Mouse (Mus musculus) heart, embryonic 14.5 days (tissue): ENCODE measurements around the gene Rbpjl. TPM values are rescaled to one million over a fixed set of nuclear protein-coding genes. Genes with fewer than 3 reads are reported as not detected.

Source experiments
- ATAC-seq: fragments of 200-750 bp; cut with Nextera tagmentation; 2 replicates; pipeline ENCODE4 v1.8.0; 2017; ENCODE audit warnings: low read depth, moderate TSS enrichment; ENCODE audit not compliant: insufficient number of reproducible peaks, insufficient read depth, low FRiP score
- H3K27ac ChIP-seq, 2 experiments: fragments of 200-500 bp in 1 of 2; fragments of 300-500 bp in 1 of 2; sonication (generic) in 1 of 2; replicated peaks in 1 of 2; 2 replicates each; pipeline ENCODE4 v1.5.1; 2012 to 2014; ENCODE audit warnings: low read depth in 2 of 2, low read length in 2 of 2, control low read depth in 1 of 2, mild to moderate bottlenecking in 1 of 2, mixed read lengths in 1 of 2; ENCODE audit not compliant: control insufficient read depth in 1 of 2, insufficient read depth in 1 of 2
- H3K27me3 ChIP-seq: fragments of 300-500 bp; sonication (generic); 2 replicates; pipeline ENCODE4 v1.6.1; 2014; ENCODE audit warnings: mild to moderate bottlenecking, low read length, control low read depth; ENCODE audit not compliant: control insufficient read depth, insufficient read depth
- H3K36me3 ChIP-seq: fragments of 300-500 bp; sonication (generic); 2 replicates; pipeline ENCODE4 v1.6.1; 2014; ENCODE audit warnings: mild to moderate bottlenecking, control low read depth, low read length, mixed read lengths; ENCODE audit not compliant: control insufficient read depth, insufficient read depth
- H3K4me1 ChIP-seq, 2 experiments: fragments of 200-500 bp in 1 of 2; fragments of 300-500 bp in 1 of 2; sonication (generic) in 1 of 2; 2 replicates each; pipeline ENCODE4 v1.6.1; 2012 to 2014; ENCODE audit warnings: low read length in 2 of 2, control low read depth in 1 of 2, mixed read lengths in 1 of 2; ENCODE audit not compliant: control insufficient read depth in 2 of 2, insufficient read depth in 2 of 2
- H3K4me2 ChIP-seq: fragments of 300-500 bp; sonication (generic); 2 replicates; pipeline ENCODE4 v1.6.1; 2014; ENCODE audit warnings: mild to moderate bottlenecking, low read length
- H3K4me3 ChIP-seq, 2 experiments: fragments of 200-500 bp in 1 of 2; fragments of 300-500 bp in 1 of 2; sonication (generic) in 1 of 2; 2 replicates each; pipeline ENCODE4 v1.5.1; 2012 to 2014; ENCODE audit warnings: low read length in 2 of 2, mild to moderate bottlenecking in 2 of 2, control low read depth in 1 of 2, low read depth in 1 of 2, moderate library complexity in 1 of 2; ENCODE audit not compliant: control insufficient read depth in 1 of 2, insufficient read depth in 1 of 2
- H3K9ac ChIP-seq: fragments of 300-500 bp; sonication (generic); 2 replicates; pipeline ENCODE4 v1.6.1; 2014; ENCODE audit warnings: mild to moderate bottlenecking, low read length
- H3K9me3 ChIP-seq: fragments of 300-500 bp; sonication (generic); 2 replicates; pipeline ENCODE4 v1.6.1; 2016; ENCODE audit warnings: low read length, control low read depth; ENCODE audit not compliant: control insufficient read depth
- WGBS: fragments of 180-500 bp; shearing (Covaris S2); extraction: QIAGEN DNeasy Blood & Tissue Kit; methylation state at CpG from one replicate; pipeline ENCODE4 v1.1.7; 2014; 5-methylcytosine and 5-hydroxymethylcytosine counted together
- polyA plus RNA-seq: library from polyadenylated mRNA; unstranded; fragments of >200 nt; fragmentation: Nextera tagmentation; extraction: Ambion mirVana; gene quantifications from 2 replicates; pipeline ENCODE4 v1.2.1, GENCODE M21; 2014

Gene Rbpjl
- polyA plus RNA-seq, 1 experiment from 2014 or later: 0.05 TPM

GRCm38 (mm10) chr2:164435216-164436090, 32.5 kb downstream of the Rbpjl start:
- no peak overlapping the region for H3K4me2 ChIP-seq
- no peaks in the 10 kb centered on the region for H3K36me3 ChIP-seq
- no peak overlapping the region for H3K27ac ChIP-seq
- no peaks in the 10 kb centered on the region for H3K27me3 ChIP-seq
- H3K9ac ChIP-seq: peak overlapping the region; percentile 18; the same call in 1 of the 2 replicates
- WGBS: 22% methylated on average over 5 of the region's 5 CpGs
- no peak overlapping the region for H3K4me3 ChIP-seq
- H3K4me1 ChIP-seq: peaks cover 51 to 77% of the 10 kb centered on the region in 2 experiments
- H3K9me3 ChIP-seq: no peaks in the 10 kb centered on the region
- no peak for ATAC-seq

DNA sequence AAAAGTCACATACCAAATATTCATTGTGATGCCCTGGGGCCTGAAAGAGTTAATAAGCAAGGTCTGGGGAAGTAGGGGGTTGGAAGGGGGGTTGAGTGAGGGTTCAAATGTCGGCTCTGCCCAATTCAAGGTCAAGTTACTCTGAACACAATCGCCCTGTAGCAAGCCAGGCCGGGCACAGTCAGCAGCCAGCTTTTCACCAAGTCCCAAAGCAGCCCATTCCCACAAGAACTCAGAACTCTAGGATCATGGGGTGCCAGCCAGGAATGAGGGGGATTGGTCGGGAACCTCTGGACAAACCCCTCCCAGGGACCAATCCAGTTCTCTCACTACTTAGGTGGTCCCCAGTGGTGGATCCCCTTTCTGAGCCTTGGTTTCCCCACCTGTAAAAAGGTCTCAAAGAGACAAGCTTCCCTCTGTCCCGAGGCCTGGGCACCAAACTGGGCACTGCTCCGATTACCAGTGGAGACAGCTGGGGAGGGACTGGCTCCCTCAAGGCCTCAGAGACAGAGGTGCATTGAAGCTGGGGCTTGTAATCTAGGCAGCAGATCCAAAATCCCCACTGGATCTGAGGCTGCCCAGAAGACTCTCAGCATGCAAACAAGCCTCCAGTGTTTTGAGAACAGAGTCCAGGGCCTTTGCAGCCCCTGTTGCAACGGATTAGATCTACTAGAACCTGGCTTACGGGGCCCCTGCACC, 33.4 kb downstream of the Rbpjl start:
- no peaks in the 10 kb centered on the region for H3K9me3 ChIP-seq
- no peaks in the 10 kb centered on the region for H3K36me3 ChIP-seq
- peak overlapping the region; percentile 2; the same call in 1 of the 2 replicates for H3K4me2 ChIP-seq
- H3K27ac ChIP-seq: peak overlapping the region in 1 of 2 experiments; percentile 48; a peak in 1 of 4 replicates
- ATAC-seq: no peak
- peaks cover 47 to 77% of the 10 kb centered on the region in 2 experiments for H3K4me1 ChIP-seq
- H3K4me3 ChIP-seq: no peak overlapping the region
- WGBS: 30% methylated on average over 8 of the region's 8 CpGs
- H3K9ac ChIP-seq: peak overlapping the region; percentile 18; the same call in 1 of the 2 replicates
- no peaks in the 10 kb centered on the region for H3K27me3 ChIP-seq

GRCm38 (mm10) chr2:164436961-164437360, 34.0 kb downstream of the Rbpjl start:
- 0 out of 4 replicates have a peak overlapping the region, but pooled peaks of 1 of the 2 experiments have one; percentile 48 for H3K27ac ChIP-seq

DNA sequence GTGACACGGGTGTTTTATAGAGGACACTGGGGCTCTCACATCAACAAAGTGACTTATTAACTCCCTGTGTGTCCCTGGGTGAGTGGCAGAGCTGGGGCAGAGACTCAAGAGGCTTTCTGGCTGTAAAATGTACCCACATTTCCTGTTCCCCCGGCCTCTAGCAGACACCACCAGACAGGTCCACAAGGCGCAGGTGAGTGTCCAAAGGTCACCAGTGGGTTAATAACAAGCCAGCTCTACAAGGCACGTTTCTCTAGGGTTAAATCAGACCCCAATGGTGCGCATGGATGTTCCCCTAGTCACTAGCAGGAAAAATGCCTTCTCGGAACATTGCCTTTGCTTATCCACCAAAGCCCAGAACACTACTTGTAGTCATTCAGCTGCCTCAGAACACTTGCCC, 34.8 kb downstream of the Rbpjl start:
- 68% methylated on average over 6 of the region's 6 CpGs for WGBS
- Histone ChIP-seq H3K9ac (no peak overlapping the region), H3K4me3 (no peak overlapping the region), H3K27me3 (no peaks in the 10 kb centered on the region), H3K36me3 (no peaks in the 10 kb centered on the region), H3K4me2 (no peak overlapping the region), H3K27ac (no peak overlapping the region), H3K9me3 (no peaks in the 10 kb centered on the region), H3K4me1 (peaks cover 38 to 75% of the 10 kb centered on the region in 2 experiments)
- ATAC-seq: no peak

More at GRCm38 (mm10) chr2:164436961-164437360, 34.0 kb downstream of the Rbpjl start:
- peak; percentile 36; the same call in 1 of the 2 replicates for ATAC-seq
- Histone ChIP-seq H3K4me1 (peaks cover 43 to 77% of the 10 kb centered on the region in 2 experiments), H3K9me3 (no peaks in the 10 kb centered on the region), H3K4me3 (no peak overlapping the region), H3K27me3 (no peaks in the 10 kb centered on the region), H3K4me2 (0 out of 2 replicates have a peak overlapping the region, but pooled peaks have one; percentile 2), H3K9ac (peak overlapping the region; percentile 18; the same call in 1 of the 2 replicates), H3K36me3 (no peaks in the 10 kb centered on the region)
- 57% methylated on average over 3 of the region's 3 CpGs for WGBS

DNA sequence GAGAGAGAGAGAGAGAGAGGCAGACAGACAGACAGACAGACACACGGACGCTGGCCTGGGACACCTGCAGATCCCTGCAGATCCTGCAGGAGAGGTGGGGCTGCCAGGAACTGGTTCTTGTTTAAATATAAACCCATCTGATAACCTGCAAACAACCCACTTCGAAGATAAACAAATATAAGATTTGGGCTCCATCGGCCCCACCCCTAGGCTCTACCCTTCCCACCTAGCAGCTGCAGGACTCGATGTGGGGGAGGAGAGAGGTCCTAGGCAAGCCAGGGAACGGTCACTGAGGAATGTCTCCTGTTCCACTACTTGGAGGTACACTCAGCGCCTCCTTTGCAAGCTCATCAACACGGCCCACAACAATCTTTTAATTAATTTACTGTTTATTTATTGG, 35.3 kb downstream of the Rbpjl start:
- WGBS: 64% methylated on average over 8 of the region's 8 CpGs
- H3K36me3 ChIP-seq: no peaks in the 10 kb centered on the region
- ATAC-seq: no peak
- peaks cover 33 to 69% of the 10 kb centered on the region in 2 experiments for H3K4me1 ChIP-seq
- no peaks in the 10 kb centered on the region for H3K27me3 ChIP-seq
- no peak overlapping the region for H3K4me2 ChIP-seq
- no peak overlapping the region for H3K9ac ChIP-seq
- H3K27ac ChIP-seq: no peak overlapping the region
- H3K9me3 ChIP-seq: no peaks in the 10 kb centered on the region
- H3K4me3 ChIP-seq: no peak overlapping the region

DNA sequence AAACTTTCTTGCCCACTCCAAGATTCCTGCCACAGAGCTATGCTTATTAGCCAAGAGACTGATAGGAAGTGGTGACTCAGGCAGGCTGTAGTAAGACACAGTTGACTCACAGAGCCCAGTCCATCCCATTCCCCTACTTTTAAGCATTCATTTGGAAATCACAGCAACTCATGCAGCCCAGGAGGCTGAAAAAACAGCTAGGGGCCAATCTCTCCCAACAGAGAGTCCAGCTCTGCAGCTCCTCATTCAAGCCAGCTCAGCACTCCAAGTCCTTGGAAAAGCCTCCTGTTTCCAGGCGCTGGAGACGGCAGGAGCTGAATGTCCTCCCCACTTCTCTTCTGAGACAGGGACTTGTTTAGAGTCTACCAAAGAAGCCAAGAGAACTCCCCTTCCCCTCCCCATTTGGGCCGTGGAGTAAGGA, 36.1 kb downstream of the Rbpjl start:
- H3K4me1 ChIP-seq: peaks cover 34 to 71% of the 10 kb centered on the region in 2 experiments
- H3K36me3 ChIP-seq: no peaks in the 10 kb centered on the region
- no peaks in the 10 kb centered on the region for H3K27me3 ChIP-seq
- no peak for ATAC-seq
- no peak overlapping the region for H3K9ac ChIP-seq
- H3K4me3 ChIP-seq: no peak overlapping the region
- H3K4me2 ChIP-seq: no peak overlapping the region
- 49% methylated on average over 3 of the region's 3 CpGs for WGBS
- H3K27ac ChIP-seq: no peak overlapping the region
- H3K9me3 ChIP-seq: no peaks in the 10 kb centered on the region

DNA sequence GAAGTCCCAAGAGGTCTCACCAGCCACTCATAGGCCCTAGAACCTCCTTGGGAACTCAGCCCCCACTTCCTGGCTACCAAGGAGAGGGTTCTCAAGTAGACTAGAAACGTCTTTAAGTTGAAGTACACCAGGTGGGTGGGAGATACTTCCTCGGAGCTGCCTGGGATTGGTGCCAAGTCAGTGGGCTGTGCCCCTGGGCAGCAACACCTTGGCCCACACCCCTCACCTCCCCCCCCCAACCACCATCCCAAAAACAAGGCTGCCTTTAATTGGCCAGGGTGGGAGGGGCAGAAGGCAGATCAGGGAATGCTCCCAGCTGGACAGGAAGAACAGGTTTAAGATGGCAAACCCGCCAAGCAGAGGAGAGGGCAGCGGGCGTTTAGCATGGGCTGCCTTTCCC, 37.4 kb downstream of the Rbpjl start:
- Histone ChIP-seq H3K27ac (no peak overlapping the region), H3K4me2 (no peak overlapping the region), H3K4me1 (peaks cover 31 to 69% of the 10 kb centered on the region in 2 experiments), H3K9ac (no peak overlapping the region), H3K9me3 (no peaks in the 10 kb centered on the region), H3K4me3 (no peak overlapping the region), H3K27me3 (no peaks in the 10 kb centered on the region), H3K36me3 (no peaks in the 10 kb centered on the region)
- ATAC-seq: no peak
- WGBS: 74% methylated on average over 5 of the region's 5 CpGs
